Mouse (Mus musculus): Measurements from ENCODE around the gene Bgn.

Gene Bgn

GRCm38 (mm10) chrX:73490186-73490585 lies 6.8 kb downstream of the Bgn start:
- no peak for DNase-seq (ENCODE audit: low spot score)

- DNase-seq (ENCODE audit: low spot score): no peak
These were observed 7.4 kb downstream of the Bgn start for GRCm38 (mm10) chrX:73490804-73491203.

- DNase-seq (ENCODE audit: low spot score): peak; percentile 81
These were observed 10.2 kb downstream of the Bgn start for GRCm38 (mm10) chrX:73493567-73493966.

GRCm38 (mm10) chrX:73496746-73497145 lies 13.3 kb downstream of the Bgn start:
- DNase-seq (ENCODE audit: low spot score): no peak

GRCm38 (mm10) chrX:73505130-73505735 lies 21.8 kb downstream of the Bgn start:
- no peak for DNase-seq (ENCODE audit: low spot score)

- no peak for DNase-seq (ENCODE audit: low spot score)
These were observed 23.2 kb downstream of the Bgn start for GRCm38 (mm10) chrX:73506577-73506976.

- no peak for DNase-seq (ENCODE audit: low spot score)
These were observed 25.8 kb downstream of the Bgn start for GRCm38 (mm10) chrX:73509209-73509608.

DNA sequence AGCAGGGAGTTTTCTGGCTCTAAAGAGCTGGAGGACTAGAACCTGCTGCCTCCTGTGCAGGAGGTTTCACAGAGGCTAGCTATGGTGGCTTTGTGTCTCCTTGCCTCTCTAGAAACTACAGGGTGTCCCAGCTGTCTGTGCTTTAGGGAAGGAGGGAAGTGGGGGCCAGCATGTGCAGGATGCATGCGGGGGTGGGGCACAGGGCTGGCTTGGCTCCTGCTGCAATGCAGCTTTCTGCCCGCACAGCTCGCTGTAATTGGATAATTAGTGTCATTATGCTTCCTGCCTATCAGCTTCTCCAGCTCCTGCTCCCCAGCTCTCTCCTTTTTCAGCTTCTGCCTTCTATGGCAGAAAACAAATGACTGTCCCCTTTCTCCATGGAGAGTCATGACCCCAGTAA lies 29.5 kb downstream of the Bgn start:
- DNase-seq (ENCODE audit: low spot score): peak; percentile 17

- DNase-seq (ENCODE audit: low spot score): no peak
These were observed 33.2 kb downstream of the Bgn start for GRCm38 (mm10) chrX:73516556-73516955.

GRCm38 (mm10) chrX:73517060-73517600 lies 33.7 kb downstream of the Bgn start:
- no peak for DNase-seq (ENCODE audit: low spot score)

DNA sequence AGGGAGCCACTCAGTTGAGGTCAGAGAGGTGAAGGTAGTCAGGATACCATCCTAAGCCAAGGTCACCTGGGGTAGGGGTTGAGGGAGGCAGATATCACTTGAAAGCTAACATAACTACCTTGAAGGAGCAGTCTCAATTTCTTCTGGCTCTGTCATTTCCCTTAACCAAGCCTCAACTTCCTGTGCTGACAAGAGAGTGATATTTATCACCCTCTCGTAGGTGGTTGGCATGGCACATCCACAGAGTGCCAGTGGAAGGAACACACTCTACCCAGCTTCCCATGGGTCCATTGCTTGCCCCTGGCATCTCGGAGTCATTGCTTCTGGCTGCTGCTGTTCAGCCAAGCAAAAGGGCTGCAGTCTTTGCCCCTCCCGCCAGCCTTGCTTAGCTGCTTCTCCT lies 37.3 kb downstream of the Bgn start:
- DNase-seq (ENCODE audit: low spot score): no peak

DNA sequence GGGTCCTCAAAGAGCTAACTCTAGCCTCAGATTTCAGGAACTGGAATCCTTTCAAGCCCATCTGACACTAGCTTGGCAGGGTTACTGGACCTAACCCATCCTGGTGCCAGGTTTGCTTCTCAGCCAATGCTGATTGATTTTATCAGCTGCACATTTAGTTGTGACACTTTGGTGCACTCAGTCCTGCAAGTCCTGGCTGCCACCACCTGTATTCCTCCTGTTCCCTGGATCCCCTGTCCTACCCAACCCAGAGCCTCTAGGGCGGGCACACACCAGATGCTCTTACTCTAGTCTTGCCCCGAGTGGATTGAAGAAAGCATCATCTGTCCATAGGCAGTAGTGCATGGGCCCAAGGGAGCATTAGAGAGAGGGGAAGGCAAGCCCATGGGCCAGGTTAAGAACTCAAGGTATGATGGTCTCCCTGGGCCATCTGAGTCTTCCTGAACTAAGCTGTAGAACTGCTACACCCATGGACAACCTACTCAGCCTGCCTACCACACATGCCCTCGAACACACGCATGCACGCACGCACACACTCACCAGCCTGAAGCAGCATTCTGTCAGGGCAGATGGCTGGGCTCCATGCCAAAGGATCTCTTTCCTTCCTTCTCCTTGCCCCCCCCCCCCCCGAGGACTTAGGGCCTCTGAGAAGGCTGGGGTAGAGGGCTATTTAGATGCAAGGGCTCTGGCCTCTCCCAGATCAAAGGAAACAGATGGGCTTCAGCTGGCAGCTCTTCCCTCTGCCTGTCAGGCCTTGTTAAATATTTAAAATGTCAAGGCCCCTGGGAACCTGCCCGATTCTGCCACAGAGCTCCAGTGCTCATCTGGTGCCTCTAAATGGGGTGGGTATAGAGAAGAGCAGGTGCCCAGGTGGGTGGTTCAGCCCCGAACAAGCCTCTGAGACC lies 41.2 kb downstream of the Bgn start:
- DNase-seq (ENCODE audit: low spot score): no peak

GRCm38 (mm10) chrX:73525223-73526140 lies 42.1 kb downstream of the Bgn start:
- DNase-seq (ENCODE audit: low spot score): no peak

GRCm38 (mm10) chrX:73526410-73526887 lies 43.0 kb downstream of the Bgn start:
- no peak for DNase-seq (ENCODE audit: low spot score)

GRCm38 (mm10) chrX:73537875-73538274 lies 54.5 kb downstream of the Bgn start:
- no peak for DNase-seq (ENCODE audit: low spot score)

DNA sequence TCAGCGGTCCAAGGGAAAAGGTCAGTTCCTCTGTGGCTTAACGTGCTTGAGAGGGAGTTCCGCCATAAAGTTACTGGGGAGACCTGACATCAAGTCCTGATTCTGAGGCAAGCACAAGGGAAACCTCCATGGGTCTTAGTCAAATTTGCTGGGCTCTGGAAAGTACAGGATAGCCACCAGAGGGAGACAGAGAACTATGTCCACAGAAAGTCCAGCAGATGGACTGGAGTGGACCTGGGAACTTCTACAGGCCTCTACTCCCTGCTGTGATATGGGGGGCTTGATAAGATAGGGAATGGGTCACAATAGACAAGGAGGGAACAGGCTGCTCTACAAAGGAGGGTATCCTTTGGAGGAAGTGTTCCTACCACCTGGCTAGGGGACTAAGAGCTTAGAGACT lies 59.9 kb downstream of the Bgn start:
- peak; percentile 8 for DNase-seq (ENCODE audit: low spot score)

Data from embryo, embryonic 10 days (tissue).